Mouse (Mus musculus) left cerebral cortex, postnatal 4 days (tissue): ENCODE results near the gene Stab2. TPM values are rescaled to one million over a fixed set of nuclear protein-coding genes. Genes with fewer than 3 reads are reported as not detected.

Experiments used
- DNase-seq: peaks from one replicate; pipeline ENCODE4 v3.0.0-alpha.2; 2022
- intact Hi-C: fragments of 180-260 bp; cut with DNase I; formaldehyde crosslinking; loops from one replicate; pipeline ENCODE4 v1.15.1; 2025
- total RNA-seq, 2 experiments: library from RNA; stranded (reverse); gene quantifications; 2 replicates each; pipeline ENCODE4 v1.2.3; 2021

The Stab2 gene
- total RNA-seq, 2 experiments from 2014 or later = 0.62 to 0.91 TPM

GRCm38 (mm10) chr10:86990666-86991065 is 17.2 kb downstream of the Stab2 start:
- intact Hi-C loops = no loop called here
- no peak for DNase-seq

DNA sequence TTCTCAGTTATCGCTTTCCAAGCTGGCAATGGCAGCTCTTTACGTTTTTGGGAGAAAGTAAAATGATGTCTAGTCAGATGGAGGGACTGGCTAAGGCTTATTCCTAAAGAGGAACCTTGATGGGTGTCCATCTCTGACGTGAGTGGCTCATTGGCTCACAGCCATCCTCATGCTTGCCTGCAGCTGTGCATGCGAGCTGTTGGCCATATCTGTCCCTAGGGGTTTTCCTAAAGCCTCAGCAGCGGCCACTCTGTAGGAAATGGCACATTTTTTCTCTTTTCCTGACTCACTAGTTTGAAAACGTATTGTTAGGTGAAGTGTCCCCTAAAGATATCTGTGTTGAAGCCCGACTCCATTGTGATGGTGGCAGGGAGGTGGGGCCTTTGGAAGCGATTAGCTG is 18.0 kb downstream of the Stab2 start:
- no peak for DNase-seq
- intact Hi-C loops = no loop called here

DNA sequence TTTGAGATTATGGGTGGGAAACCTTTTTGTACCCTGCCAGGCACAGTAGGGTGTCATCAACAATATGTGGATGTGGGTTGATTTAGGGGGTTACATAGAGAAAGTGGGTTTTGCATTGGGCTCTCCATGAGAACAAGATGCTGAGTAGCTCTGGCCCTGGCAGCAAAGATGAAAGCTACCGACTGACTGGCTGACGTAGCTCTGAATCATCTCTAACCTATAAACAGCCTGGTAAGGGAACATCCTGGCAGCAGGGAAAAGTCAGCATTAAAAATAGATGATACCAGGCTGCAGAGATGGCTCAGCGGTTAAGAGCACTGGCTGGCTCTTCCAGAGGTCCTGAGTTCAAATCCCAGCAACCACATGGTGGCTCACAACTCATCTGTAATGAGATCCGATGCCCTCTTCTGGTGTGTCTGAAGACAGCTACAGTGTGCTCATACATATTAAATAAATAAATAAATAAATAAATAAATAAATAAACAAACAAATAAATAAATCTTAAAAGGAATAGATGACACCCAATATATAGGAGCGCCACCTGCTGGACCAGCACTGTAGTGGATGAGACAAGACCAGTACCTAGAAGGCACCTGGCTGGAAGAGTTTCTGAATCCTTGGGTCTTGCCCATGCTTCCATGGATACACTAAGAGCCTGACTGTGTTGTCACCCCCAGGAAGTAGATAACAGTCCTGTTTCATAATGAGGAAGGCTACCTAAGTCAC is 31.7 kb downstream of the Stab2 start:
- DNase-seq = peak; percentile 48
- intact Hi-C loops = no loop called here

DNA sequence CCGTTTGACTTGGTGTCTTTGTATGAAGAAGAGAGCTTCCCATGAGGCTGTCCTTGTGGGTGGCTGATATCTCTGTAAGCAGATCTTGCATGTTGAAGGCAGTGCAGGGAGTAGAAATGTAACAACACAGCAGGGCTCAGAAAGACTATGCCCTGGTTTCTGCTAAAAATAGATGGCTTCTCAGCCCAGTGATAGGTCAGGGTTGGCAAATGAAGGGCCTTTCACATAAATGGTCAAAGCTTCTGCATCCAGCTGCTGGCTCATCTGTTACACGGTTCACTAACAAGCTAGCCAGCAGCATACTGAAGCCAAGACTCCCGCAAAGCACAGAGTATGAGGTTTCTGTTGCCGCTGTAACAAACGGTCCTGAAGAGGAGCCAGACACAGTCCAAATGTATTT is 34.5 kb downstream of the Stab2 start:
- no peak for DNase-seq
- intact Hi-C loops = no loop called here

GRCm38 (mm10) chr10:86972503-86972826 is 35.4 kb downstream of the Stab2 start:
- DNase-seq = no peak
- intact Hi-C loops = no loop called here

DNA sequence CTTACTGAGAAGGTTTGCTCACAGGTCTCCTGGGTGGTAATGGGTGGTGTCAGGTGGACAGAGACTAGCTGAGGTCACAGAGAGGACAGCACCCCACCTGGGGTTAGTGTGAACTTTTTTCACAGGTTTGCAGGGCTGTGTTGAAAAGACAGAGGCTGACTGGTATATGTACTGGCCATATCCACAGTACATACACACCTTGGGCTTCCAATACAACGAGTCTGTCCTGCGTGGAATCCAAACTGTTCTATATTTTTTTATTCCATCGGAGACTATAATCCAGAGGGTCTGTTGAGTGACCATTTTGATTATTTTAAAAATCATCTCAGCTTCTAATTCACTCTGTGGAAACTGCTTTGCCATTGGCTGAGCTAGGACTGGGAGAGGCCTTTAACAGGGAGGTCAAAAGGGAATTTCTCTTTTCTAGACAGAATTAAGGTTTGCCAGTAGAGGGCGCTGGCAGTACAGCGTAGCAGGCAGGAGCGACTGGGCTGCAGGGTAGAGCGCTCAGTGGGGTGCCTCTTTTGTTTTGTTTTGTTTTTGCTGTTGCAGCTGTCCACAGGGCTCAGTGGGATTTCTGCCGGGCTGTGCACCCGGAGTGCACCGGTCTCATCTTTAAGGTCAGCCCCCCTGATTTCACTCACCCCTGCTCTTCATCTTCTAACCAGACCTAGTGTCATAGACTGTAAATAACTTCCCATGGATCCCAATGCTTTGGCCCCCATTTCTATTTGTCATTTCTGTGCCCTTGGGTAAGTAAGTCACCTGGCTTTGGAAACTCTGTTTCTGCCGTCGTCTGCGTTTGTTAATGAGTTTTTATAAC is 35.9 kb downstream of the Stab2 start:
- intact Hi-C loops = no loop called here

GRCm38 (mm10) chr10:86969346-86969745 is 38.5 kb downstream of the Stab2 start:
- intact Hi-C loops = no loop called here
- DNase-seq = no peak

More for the DNA sequence above, 35.9 kb downstream of the Stab2 start:
- DNase-seq = peak; percentile 76

DNA sequence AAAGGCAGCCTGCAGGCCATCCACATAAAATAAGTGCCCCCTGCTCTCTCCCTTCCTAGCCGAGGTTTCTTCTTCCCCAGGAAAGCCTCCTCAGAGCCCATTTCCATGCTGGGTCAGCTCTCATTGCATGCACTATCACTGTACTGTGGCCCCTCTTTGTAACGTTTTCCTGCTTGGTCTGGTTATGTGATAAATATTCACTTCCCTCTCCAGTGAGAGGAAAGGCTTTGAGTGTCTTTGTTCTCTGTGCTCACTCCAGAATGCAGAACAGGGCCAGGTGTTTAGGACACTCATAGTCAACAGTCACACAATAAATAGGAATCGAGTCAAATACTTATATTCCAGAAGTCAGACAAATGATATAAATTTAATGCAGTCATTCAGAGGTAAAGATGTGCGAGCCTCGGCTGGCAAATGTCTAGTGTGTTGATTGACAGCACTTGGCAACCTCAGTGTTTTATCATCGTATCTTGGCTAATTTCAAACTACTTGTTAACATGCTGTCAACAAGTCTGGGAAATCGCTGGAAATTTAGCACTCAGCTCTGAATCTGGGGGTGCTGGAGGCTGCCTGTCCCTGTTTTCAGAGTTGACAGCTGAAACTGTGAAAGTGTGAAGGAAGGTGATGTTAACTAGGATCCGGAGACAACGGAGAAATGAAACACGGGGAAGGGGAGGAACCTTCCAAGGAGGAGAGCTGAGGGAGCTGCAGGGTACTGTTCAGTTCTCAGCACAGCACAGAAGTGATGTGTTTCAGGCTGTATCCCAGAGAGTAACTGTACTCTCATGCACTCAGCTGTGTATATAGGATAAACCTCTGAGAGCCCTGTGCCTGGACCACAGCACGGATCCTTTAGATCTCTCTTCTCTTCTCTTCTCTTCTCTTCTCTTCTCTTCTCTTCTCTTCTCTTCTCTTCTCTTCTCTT is 46.0 kb downstream of the Stab2 start:
- no peak for DNase-seq
- intact Hi-C loops = no loop called here

GRCm38 (mm10) chr10:86955299-86955698 is 52.5 kb downstream of the Stab2 start:
- no peak for DNase-seq
- intact Hi-C loops = no loop called here

DNA sequence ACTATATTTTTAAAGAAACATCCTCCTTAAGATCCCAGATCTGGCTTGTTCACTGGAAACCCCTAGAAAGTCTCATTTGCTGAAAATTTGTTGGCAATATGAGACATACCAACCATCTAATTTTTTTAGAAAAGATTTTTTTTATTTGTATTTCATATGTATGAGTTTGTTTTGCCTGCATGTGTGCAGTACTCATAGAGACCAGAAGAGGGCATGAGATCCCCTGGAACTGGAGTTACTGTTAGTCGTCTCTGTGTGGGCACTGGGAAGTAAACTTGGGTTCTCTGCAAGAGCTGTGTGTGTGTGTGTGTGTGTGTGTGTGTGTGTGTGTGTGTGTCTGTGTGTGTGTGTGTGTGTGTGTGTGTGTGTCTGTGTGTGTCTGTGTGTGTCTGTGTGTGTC is 55.1 kb downstream of the Stab2 start:
- intact Hi-C loops = no loop called here
- no peak for DNase-seq

GRCm38 (mm10) chr10:86950806-86951205 is 57.0 kb downstream of the Stab2 start:
- intact Hi-C loops = no loop called here

GRCm38 (mm10) chr10:86949886-86950285 is 57.9 kb downstream of the Stab2 start:
- intact Hi-C loops = no loop called here
- no peak for DNase-seq

More at GRCm38 (mm10) chr10:86950806-86951205, 57.0 kb downstream of the Stab2 start:
- DNase-seq = no peak

DNA sequence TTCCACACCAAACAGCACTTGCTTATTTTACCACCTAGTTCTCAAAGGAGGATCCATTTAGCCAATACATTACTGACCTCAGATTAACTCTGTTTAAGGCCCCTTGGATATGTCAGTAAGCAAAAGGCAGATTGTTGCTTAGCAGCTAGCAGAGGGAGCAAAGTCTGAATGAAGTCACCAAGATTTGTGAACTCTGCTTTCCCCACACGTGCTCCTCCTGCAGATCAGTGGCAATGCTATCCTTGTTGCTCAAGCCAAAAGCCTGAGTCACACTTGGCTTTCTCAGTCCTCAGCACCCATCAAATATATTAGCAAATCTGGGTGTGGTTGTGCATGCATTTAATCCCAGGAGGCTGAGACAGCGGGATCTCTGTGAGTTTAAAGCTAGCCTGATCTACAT is 60.3 kb downstream of the Stab2 start:
- intact Hi-C loops = no loop called here
- no peak for DNase-seq

- intact Hi-C loops = no loop called here
- DNase-seq = no peak
Measured at GRCm38 (mm10) chr10:86940591-86940990, 67.2 kb downstream of the Stab2 start.

GRCm38 (mm10) chr10:86934376-86934775 is 73.4 kb downstream of the Stab2 start:
- intact Hi-C loops = no loop called here
- DNase-seq = peak; percentile 8

DNA sequence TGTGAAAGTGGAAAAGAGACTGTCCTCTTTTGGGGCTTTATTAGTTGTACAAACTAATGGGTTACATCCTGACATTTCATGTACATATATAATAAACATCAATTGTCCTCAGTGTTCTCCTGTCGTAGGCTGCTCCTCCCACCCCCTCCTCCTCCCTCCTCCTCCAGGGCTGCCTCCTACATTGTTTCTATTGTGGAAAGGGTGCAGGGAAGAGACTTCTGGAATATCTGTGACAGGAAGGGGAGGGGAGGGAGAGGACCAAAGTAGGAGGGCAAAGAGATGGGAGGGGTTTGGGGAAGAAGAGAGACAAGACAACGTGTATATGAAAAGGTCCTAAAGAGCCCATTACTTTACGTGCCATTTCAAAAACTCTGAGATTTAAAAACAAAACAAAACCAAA is 73.9 kb downstream of the Stab2 start:
- intact Hi-C loops = no loop called here
- DNase-seq = no peak

DNA sequence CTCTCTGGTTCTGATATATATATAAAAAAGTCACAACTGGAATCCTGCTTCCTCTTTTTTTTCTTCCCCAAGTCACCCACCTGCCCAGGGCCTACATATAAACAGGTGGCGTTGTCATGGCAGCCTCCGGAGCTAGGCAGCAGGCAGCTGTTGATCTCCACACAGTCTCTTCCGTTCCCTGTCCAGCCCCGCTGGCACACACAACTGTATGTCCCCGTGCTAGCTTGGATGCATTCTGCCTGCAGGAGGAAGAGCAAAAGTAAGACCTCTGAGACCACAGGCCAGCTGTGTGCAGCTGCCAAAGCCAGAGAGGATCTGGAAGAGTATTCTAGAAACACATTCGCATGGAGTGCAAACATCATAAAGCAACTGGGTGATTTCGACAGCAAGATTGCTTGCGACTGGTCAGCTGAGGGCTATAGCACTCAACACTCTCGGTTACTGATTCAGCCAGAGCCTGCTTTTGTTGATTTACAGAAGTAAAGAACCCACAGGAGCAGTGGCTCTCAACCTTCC is 74.6 kb downstream of the Stab2 start:
- DNase-seq = no peak
- intact Hi-C loops = no loop called here

DNA sequence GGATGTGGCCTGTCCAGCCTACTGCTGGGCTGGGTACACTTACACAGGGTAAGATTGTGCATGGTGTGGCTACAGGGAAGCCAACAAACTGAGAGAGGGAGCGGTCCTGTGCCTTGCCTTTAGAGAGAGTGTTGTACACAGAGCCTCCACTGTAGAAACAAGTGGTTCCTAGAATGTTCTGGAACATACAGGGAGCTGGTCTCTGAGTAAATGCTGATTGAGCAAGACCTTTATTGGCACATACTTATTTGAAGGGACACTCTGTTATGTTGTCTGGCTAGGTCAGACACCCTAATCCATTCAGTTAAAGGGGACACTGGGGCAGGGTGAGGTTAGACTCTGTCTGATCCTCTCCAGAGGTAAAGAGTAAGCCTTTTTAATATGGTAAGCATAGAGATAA is 84.2 kb downstream of the Stab2 start:
- intact Hi-C loops = no loop called here
- no peak for DNase-seq

DNA sequence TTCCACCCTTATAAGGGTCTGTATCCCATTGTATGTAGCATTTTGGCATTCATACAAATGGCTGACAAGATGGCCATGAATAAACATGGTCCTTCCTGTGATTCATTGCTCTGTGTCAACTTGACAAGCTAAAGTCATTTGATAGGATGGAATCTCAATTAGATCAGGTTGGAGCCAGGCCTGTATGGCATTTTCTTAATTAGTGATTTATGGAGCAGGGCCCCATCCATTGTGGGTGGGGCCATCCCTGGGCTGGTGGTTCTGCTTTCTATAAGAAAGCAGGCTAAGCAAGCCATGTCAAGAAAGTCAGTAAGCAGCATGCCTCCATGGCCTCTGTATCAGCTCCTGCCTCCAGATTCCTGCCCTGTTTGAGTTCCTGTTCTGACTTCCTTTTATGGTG is 92.2 kb downstream of the Stab2 start:
- intact Hi-C loops = no loop called here
- DNase-seq = no peak

- DNase-seq = no peak
- intact Hi-C loops = no loop called here
Measured at GRCm38 (mm10) chr10:86908562-86908961, 99.3 kb downstream of the Stab2 start.

DNA sequence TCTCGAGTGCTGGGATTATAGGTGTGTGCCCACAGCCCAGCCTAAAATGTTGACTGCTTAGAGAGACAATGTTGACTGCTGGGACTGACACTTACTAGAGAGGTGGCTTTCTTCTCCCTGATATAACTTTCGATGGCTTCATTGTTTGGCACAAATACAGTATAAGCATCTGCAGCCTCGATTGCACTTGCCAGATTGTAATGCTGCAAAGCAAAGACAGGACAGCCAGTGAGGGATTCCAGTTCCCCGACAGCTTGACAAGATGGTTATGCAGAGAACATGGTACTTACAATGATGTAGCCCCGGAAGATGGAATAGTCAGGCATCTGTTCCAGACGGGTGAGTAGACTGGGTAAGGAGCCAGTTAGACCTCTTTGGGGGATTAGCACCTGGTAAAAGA is 100.8 kb downstream of the Stab2 start:
- intact Hi-C loops = no loop called here
- no peak for DNase-seq
